Mouse (Mus musculus) heart, embryonic 15.5 days (tissue): ENCODE data around the gene Zfp207. TPM values are rescaled to one million over a fixed set of nuclear protein-coding genes. Genes with fewer than 3 reads are reported as not detected.
"Not testable (repeated sequence)": the region's sequence is repeated elsewhere in the genome, so short reads cannot be mapped to it uniquely, and the experiment has no call there.

Source experiments
- ATAC-seq: fragments of 200-750 bp; cut with Nextera tagmentation; replicated peaks from 2 replicates; pipeline ENCODE4 v1.8.0; 2017; ENCODE audit warnings: low read depth, moderate TSS enrichment; ENCODE audit not compliant: insufficient number of reproducible peaks, insufficient read depth, low FRiP score
- H3K27ac ChIP-seq: fragments of 300-500 bp; sonication (generic); 2 replicates; pipeline ENCODE4 v1.5.1; 2015; ENCODE audit warnings: mild to moderate bottlenecking, inconsistent platforms
- H3K27me3 ChIP-seq: fragments of 300-500 bp; sonication (generic); 2 replicates; pipeline ENCODE4 v1.6.1; 2015; ENCODE audit warnings: inconsistent platforms
- H3K36me3 ChIP-seq: fragments of 300-500 bp; sonication (generic); 2 replicates; pipeline ENCODE4 v1.6.1; 2015; ENCODE audit warnings: mild to moderate bottlenecking, inconsistent platforms
- H3K4me1 ChIP-seq: fragments of 300-500 bp; sonication (generic); replicated peaks from 2 replicates; pipeline ENCODE4 v1.6.1; 2015; ENCODE audit warnings: inconsistent platforms
- H3K4me2 ChIP-seq: fragments of 300-500 bp; sonication (generic); 2 replicates; pipeline ENCODE4 v1.6.1; 2015; ENCODE audit warnings: inconsistent platforms, mild to moderate bottlenecking, moderate library complexity
- H3K4me3 ChIP-seq: fragments of 300-500 bp; sonication (generic); 2 replicates; pipeline ENCODE4 v1.5.1; 2015; ENCODE audit warnings: mild to moderate bottlenecking, inconsistent platforms
- H3K9ac ChIP-seq: fragments of 300-500 bp; sonication (generic); 2 replicates; pipeline ENCODE4 v1.6.1; 2015; ENCODE audit warnings: mild to moderate bottlenecking, inconsistent platforms
- H3K9me3 ChIP-seq: fragments of 300-500 bp; sonication (generic); replicated peaks from 2 replicates; pipeline ENCODE4 v1.6.1; 2016; ENCODE audit warnings: inconsistent platforms
- WGBS: fragments of 180-500 bp; shearing (Covaris S2); methylation state at CpG from one replicate; pipeline ENCODE4 v1.1.7; 2015; ENCODE audit warnings: mixed read lengths; 5-methylcytosine and 5-hydroxymethylcytosine counted together
- polyA plus RNA-seq: library from polyadenylated mRNA; unstranded; fragments of >200 nt; fragmentation: Nextera tagmentation; extraction: Ambion mirVana; gene quantifications from 2 replicates; pipeline ENCODE4 v1.2.1, GENCODE M21; 2015

Zfp207 gene
- polyA plus RNA-seq, 1 experiment from 2014 or later = 127 TPM

DNA sequence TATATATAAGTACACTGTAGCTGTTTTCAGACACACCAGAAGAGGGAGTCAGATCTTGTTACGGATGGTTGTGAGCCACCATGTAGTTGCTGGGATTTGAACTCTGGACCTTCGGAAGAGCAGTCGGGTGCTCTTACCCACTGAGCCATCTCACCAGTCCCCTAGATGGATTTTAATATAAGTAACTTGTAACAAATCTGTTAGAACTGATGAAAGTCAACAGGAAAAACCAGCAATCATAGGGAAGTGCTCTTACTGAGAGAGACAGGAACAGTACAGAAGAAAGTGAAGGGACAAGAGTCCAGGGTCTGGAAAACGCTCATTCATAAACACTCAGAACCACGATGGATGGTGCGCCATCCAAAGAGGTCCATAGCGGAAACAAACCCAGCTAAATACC, 3.9 kb upstream of the Zfp207 start:
- not testable (repeated sequence) for H3K36me3 ChIP-seq, H3K4me3 ChIP-seq, H3K9me3 ChIP-seq, H3K4me2 ChIP-seq, ATAC-seq, H3K27ac ChIP-seq, H3K27me3 ChIP-seq, H3K9ac ChIP-seq
- WGBS = 93% methylated on average over 7 of the region's 7 CpGs
- H3K4me1 ChIP-seq = peaks cover 14% of the 10 kb centered on the region; the same call in 1 of the 2 replicates

DNA sequence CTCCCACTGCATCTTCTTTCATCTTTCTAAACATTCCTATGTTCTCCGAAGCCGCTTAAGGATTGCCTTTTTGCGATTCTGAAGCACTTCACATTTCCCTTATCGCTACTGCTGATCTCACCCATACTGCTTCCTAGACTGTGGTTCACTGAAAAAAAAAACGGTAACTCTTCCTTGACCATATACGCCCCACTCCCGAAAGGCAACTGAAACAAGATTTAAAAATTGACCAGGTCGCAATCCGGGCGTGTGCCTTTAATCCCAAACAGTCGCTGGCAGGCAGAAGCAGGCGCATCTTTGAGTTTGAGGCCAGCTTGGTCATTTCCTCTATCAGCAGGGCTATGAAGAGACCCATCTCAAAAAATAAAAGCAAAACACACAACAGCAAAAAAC, 457 bp upstream of the Zfp207 start:
- 5% methylated on average over 12 of the region's 12 CpGs for WGBS
- Histone ChIP-seq H3K27me3 (no peaks in the 10 kb centered on the region), H3K27ac (peak overlapping the region; percentile 91), H3K4me1 (peaks cover 31% of the 10 kb centered on the region), H3K9me3 (no peaks in the 10 kb centered on the region), H3K9ac (peak overlapping the region; percentile 46; the same call in 1 of the 2 replicates), H3K36me3 (peaks cover 14% of the 10 kb centered on the region), H3K4me2 (peak overlapping the region; percentile 70), H3K4me3 (peak overlapping the region; percentile 78)
- ATAC-seq = no peak

GRCm38 (mm10) chr11:80383626-80384046, 557 bp downstream of the Zfp207 start:
- peak overlapping the region; percentile 78 for H3K4me3 ChIP-seq
- H3K27ac ChIP-seq = peak overlapping the region; percentile 91
- H3K27me3 ChIP-seq = no peaks in the 10 kb centered on the region
- under 1% methylated on average over 20 of the region's 20 CpGs for WGBS
- H3K36me3 ChIP-seq = peaks cover 23% of the 10 kb centered on the region
- 0 out of 2 replicates have a peak overlapping the region, but pooled peaks have one; percentile 16 for H3K4me2 ChIP-seq
- no peaks in the 10 kb centered on the region for H3K9me3 ChIP-seq
- H3K4me1 ChIP-seq = peaks cover 28% of the 10 kb centered on the region
- ATAC-seq = peak; percentile 15; the same call in 1 of the 2 replicates
- peak overlapping the region; percentile 93 for H3K9ac ChIP-seq

DNA sequence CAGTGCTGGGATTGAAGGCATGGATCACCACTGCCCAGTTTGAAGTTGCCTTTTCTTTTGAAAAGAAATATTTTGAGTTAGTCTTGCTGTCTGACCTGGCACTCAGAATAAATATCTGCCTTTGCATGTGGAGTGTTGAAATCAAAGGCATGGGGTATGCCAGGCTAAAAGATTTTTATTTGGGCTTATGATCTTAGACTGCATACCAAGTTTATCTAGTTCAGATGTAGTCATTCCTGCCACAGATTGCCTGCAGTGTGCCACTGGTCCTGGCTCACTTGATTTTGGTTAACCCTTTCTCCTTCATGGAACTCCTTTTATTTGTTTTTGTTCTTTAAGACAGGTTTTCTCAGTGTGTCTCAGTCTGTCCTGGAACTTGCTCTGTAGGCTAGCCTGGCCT, 1.4 kb downstream of the Zfp207 start:
- ATAC-seq = no peak
- no peak overlapping the region for H3K27ac ChIP-seq
- peak overlapping the region; percentile 60 for H3K4me3 ChIP-seq

GRCm38 (mm10) chr11:80385055-80385454, 2.0 kb downstream of the Zfp207 start:
- Histone ChIP-seq H3K4me1 (peaks cover 28% of the 10 kb centered on the region), H3K4me2 (peak overlapping the region; percentile 75), H3K27ac (no peak overlapping the region), H3K9me3 (no peaks in the 10 kb centered on the region), H3K4me3 (peak overlapping the region; percentile 60), H3K27me3 (no peaks in the 10 kb centered on the region), H3K9ac (peak overlapping the region; percentile 55), H3K36me3 (peaks cover 35% of the 10 kb centered on the region)
- 41% methylated on average over 4 of the region's 4 CpGs for WGBS
- ATAC-seq = no peak

More for the DNA sequence above, 1.4 kb downstream of the Zfp207 start:
- Histone ChIP-seq H3K27me3 (no peaks in the 10 kb centered on the region), H3K36me3 (peaks cover 30% of the 10 kb centered on the region), H3K9me3 (no peaks in the 10 kb centered on the region), H3K4me1 (peaks cover 28% of the 10 kb centered on the region), H3K4me2 (peak overlapping the region; percentile 75), H3K9ac (peak overlapping the region; percentile 55)

DNA sequence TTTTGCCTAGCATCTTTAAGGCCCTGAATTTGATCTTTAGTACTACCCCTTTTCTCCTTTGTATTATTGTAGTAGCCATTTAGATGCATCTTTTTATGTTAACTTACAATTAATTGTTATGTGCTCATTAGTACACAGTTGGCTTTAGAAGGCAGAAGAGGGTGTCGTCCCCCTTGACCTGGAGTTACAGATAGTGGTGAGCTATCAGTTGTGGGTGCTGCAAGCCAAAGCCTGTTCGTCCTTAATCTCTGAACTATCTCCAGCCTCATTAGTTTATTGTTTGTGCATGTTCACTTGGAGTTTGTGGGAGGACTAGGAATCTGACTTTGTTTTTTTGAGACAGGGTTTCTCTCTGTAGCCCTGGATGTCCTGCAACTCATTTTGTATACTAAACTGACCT, 3.7 kb downstream of the Zfp207 start:
- no peaks in the 10 kb centered on the region for H3K9me3 ChIP-seq
- no peak overlapping the region for H3K9ac ChIP-seq
- H3K4me2 ChIP-seq = peak overlapping the region; percentile 75
- H3K27me3 ChIP-seq = no peaks in the 10 kb centered on the region
- no peak overlapping the region for H3K4me3 ChIP-seq
- peaks cover 28% of the 10 kb centered on the region for H3K4me1 ChIP-seq
- no peak for ATAC-seq
- peaks cover 43% of the 10 kb centered on the region for H3K36me3 ChIP-seq
- H3K27ac ChIP-seq = no peak overlapping the region
- WGBS = 53% methylated on average over 2 of the region's 2 CpGs

GRCm38 (mm10) chr11:80389885-80390284, 6.8 kb downstream of the Zfp207 start:
- WGBS = 63% methylated on average over 1 of the region's 1 CpGs
- peaks cover 61% of the 10 kb centered on the region for H3K36me3 ChIP-seq
- no peak for ATAC-seq

DNA sequence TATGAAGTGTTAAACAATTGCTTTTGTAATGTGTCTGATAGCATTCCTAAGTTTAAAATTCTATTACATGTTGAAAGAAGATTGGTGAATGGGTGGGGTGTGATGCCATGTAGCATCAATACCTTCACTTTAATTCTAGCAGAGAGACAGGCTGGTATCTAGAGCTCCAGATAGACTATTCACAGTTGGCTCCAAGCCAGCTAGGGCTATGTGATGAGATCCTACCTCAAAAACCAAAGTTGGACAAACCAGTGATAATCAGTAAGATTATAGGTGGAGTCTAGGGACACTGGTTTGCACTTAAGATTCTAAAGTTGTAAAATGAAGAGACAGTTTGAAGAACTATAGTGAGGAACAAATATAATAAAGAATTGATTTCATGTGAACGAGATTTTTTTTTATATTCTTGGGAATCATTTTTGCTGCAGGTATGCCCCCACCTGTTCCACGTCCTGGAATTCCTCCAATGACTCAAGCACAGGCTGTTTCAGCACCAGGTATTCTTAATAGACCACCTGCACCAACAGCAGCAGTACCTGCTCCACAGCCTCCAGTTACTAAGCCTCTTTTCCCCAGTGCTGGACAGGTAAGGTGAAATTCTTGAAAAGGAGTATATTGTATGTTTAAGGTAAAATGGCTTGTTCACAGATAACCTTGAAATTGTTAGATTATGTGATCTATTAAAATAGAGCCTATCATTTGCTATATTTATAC, 8.5 kb downstream of the Zfp207 start:
- no peak overlapping the region for H3K4me3 ChIP-seq
- no peak overlapping the region for H3K9ac ChIP-seq
- no peak overlapping the region for H3K4me2 ChIP-seq
- peaks cover 71% of the 10 kb centered on the region for H3K36me3 ChIP-seq
- no peaks in the 10 kb centered on the region for H3K27me3 ChIP-seq
- no peak overlapping the region for H3K27ac ChIP-seq
- no peak for ATAC-seq
- H3K4me1 ChIP-seq = peaks cover 2% of the 10 kb centered on the region; the same call in 1 of the 2 replicates
- H3K9me3 ChIP-seq = no peaks in the 10 kb centered on the region
- 93% methylated on average over 2 of the region's 2 CpGs for WGBS

More at GRCm38 (mm10) chr11:80389885-80390284, 6.8 kb downstream of the Zfp207 start:
- Histone ChIP-seq H3K27me3 (no peaks in the 10 kb centered on the region), H3K9me3 (no peaks in the 10 kb centered on the region), H3K4me3 (no peak overlapping the region), H3K27ac (no peak overlapping the region), H3K9ac (no peak overlapping the region), H3K4me1 (peaks cover 18% of the 10 kb centered on the region), H3K4me2 (no peak overlapping the region)

DNA sequence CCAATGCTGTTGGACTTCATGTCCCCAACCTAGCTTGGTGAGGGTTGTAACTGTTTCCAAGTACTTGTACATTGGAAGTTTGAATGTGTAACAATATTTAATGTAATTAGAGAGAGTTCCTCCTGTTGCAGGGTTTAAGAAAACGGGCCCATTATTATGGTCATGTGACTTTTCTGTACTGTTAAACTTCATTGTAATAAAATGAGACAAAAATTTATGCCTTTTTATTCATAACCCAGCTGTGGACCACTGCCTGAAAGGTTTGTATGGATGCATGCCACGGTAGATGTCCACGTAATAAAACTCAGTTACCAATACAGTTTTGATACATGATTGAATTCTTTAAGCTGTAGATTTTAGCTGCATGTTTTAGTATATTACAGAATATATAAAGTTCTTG, 12.9 kb downstream of the Zfp207 start:
- 93% methylated on average over 3 of the region's 3 CpGs for WGBS
- Histone ChIP-seq H3K4me1 (no peaks in the 10 kb centered on the region), H3K4me2 (no peak overlapping the region), H3K9ac (no peak overlapping the region), H3K27ac (no peak overlapping the region), H3K27me3 (no peaks in the 10 kb centered on the region), H3K36me3 (peaks cover 69% of the 10 kb centered on the region), H3K4me3 (no peak overlapping the region), H3K9me3 (no peaks in the 10 kb centered on the region)
- ATAC-seq = no peak

DNA sequence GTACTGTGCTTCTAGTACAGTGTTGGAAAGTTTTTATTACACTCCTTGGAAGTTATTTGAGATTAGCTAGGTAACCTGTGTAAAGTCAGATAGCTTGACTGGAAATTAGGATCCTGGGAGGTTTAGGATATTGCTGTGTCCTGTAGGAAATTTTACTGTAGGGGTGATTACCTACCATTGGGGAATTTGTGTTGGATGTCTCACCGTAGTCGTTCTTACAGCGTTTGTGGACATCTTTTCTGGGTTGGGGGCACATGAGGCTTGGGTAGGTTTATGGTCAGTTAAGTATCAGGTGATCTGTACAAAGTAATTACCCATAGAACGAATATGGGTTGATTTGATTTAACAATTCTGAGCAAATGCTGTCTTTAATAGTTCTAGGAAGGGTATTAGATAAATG, 13.5 kb downstream of the Zfp207 start:
- no peak overlapping the region for H3K4me2 ChIP-seq
- H3K27me3 ChIP-seq = no peaks in the 10 kb centered on the region
- H3K9me3 ChIP-seq = no peaks in the 10 kb centered on the region
- H3K36me3 ChIP-seq = peaks cover 66% of the 10 kb centered on the region
- no peak for ATAC-seq
- no peaks in the 10 kb centered on the region for H3K4me1 ChIP-seq
- H3K27ac ChIP-seq = no peak overlapping the region
- H3K4me3 ChIP-seq = no peak overlapping the region
- WGBS = 91% methylated on average over 4 of the region's 4 CpGs
- H3K9ac ChIP-seq = no peak overlapping the region

DNA sequence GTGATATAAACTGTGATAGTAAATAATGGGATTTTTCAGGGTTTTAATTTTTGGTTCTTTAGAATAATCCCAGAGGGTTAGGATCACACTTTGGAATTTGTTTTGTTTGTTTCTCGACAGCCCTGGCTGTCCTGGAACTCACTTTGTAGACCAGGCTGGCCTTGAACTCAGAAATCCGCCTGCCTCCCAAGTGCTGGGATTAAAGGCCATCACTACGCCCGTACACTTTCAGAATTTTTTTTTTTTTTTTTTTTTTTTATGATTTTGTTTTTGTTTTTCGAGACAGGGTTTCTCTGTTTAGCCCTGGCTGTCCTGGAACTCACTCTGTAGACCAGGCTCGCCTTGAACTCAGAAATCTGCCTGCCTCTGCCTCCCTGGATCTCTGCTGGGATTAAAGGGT, 24.8 kb downstream of the Zfp207 start:
- not testable (repeated sequence) for H3K27ac ChIP-seq, H3K27me3 ChIP-seq, ATAC-seq, H3K4me1 ChIP-seq, H3K4me3 ChIP-seq, H3K9ac ChIP-seq, H3K9me3 ChIP-seq, H3K4me2 ChIP-seq
- peaks cover 43% of the 10 kb centered on the region for H3K36me3 ChIP-seq
- WGBS = 97% methylated on average over 6 of the region's 6 CpGs

DNA sequence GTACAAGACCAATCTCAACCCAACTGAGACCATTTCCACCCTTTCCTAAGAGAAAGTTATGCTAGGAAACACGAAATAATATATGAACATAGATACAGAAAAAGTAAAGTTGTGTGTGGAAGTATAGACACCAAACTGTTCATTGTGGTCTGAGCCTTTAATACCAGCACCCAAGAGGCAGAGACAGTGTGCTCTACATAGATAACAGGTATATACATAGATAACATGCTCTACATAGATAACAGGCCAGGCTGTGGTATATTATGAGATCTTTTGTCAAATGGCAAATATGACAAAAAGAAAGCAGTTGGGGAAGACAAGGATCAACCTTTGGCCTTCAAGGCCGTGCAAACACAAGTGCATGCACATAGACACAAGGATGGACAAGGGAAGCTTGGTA, 27.3 kb downstream of the Zfp207 start:
- H3K27me3 ChIP-seq = no peaks in the 10 kb centered on the region
- peaks cover 34% of the 10 kb centered on the region for H3K36me3 ChIP-seq
- 86% methylated on average over 2 of the region's 2 CpGs for WGBS
- H3K9me3 ChIP-seq = no peaks in the 10 kb centered on the region
- no peak overlapping the region for H3K4me3 ChIP-seq
- ATAC-seq = no peak
- H3K4me2 ChIP-seq = no peak overlapping the region
- no peak overlapping the region for H3K27ac ChIP-seq
- no peaks in the 10 kb centered on the region for H3K4me1 ChIP-seq
- H3K9ac ChIP-seq = no peak overlapping the region
